Mouse (Mus musculus): ENCODE data around the gene Sncb.

The Sncb gene

GRCm38 (mm10) chr13:54783235-54783634 lies 16.8 kb upstream of the Sncb start:
- DNase-seq (ENCODE audit: low spot score) = no peak

DNA sequence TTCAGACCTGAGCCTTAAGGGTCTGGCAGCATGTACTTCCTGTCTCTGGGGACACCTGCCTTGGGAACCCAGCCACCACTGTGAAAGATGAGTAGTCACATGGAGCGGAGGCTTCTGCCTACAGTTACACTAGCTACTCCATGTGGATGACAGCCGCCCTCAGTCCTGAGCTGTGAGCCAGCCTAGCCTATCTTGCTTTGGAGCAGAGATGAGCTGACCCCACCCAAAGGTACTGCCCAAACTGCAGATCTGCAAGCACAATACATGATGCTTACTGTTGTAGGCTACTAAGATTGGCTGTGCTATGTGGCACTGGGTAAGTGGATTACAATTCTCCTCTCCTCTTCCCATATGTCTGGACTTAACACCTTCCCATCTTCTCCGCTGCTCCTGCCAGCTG lies 14.7 kb upstream of the Sncb start:
- no peak for DNase-seq (ENCODE audit: low spot score)

DNA sequence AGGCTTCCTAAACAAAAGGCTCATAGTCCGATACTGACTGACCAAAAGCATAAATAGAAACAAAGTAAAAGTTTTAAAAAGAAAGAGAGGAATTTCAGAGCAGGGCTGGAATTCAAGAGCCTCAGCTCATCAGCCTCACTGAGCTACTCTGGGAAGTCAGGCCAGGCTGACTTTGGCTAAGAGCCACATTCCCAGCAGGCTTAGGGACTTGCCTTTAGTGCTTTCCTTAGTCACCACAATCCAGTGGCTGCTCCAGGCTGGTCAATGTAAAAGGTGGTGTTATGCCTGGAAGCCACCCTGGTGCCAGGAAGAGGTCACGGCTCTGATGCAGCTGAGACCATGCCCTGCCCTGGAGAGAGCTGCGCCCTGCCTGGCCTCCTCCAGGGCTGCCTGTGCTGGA lies 14.2 kb upstream of the Sncb start:
- DNase-seq (ENCODE audit: low spot score) = peak; percentile 71

DNA sequence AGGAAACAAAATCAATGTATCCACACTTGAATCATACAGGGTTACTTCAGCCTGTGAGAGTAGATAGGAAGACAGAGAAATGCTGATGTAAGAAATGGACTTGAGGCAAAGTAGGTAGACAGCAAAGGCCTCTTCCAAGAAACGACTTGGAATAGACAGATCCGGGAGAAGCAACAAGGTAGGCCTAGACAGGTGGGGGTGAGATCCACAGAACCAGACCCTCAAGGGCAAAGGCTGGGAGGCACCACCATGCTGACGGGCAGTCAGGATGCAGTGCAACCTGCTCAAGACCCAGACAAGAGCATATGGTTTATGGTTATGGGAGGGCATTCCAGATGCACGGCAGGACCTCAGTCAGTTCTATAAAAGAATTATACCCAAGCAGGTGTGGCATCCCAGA lies 617 bp upstream of the Sncb start:
- no peak for DNase-seq (ENCODE audit: low spot score)

DNA sequence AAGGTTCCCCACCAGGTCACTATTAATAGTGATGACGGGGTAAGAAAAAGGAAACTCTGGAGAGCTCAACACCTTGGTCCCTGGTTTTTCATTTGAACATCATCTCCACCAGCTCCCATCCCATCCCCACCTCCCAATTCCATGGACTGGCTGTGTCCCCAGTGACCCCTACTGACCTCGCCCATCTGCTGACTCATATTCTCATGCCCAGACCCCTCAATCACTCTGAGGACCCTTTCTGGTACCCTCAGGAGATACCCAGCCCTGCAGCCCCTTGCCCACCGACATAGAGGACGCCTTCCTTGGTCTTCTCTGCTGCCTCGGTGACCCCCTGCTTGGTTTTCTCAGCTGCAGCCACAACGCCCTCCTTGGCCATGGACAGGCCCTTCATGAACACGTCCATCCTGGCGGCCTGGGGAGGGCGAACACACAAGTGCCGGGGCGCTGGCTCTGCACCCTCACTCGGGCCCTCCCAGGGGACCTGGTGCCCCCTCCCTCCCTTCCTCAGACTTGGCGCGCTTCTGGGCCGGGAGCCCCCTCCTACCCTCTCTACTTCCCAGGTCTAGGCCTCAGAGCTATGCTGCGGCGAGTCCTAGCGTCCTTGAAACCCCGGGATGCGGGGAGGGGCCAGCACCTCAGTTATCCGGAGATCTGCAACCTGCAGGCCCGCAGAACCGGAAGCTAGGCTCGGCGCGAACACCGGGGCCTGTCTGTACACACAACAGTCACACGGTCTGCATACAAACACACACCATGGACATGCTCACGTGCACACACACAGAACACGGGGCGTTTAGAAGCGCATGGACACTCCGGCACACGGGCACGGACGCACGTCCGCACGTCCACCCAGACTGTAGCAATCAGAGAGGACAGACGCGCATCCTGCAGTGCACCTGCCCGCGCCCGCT lies 859 bp downstream of the Sncb start:
- DNase-seq (ENCODE audit: low spot score) = peak; percentile 48

GRCm38 (mm10) chr13:54760906-54761305 lies 5.5 kb downstream of the Sncb start:
- DNase-seq (ENCODE audit: low spot score) = no peak

GRCm38 (mm10) chr13:54760164-54760795 lies 6.1 kb downstream of the Sncb start:
- no peak for DNase-seq (ENCODE audit: low spot score)

GRCm38 (mm10) chr13:54759496-54759895 lies 6.9 kb downstream of the Sncb start:
- DNase-seq (ENCODE audit: low spot score) = no peak

GRCm38 (mm10) chr13:54758756-54759470 lies 7.5 kb downstream of the Sncb start:
- DNase-seq (ENCODE audit: low spot score) = peak; percentile 48

- peak; percentile 90 for DNase-seq (ENCODE audit: low spot score)
Measured at GRCm38 (mm10) chr13:54758045-54758755, 8.2 kb downstream of the Sncb start.

DNA sequence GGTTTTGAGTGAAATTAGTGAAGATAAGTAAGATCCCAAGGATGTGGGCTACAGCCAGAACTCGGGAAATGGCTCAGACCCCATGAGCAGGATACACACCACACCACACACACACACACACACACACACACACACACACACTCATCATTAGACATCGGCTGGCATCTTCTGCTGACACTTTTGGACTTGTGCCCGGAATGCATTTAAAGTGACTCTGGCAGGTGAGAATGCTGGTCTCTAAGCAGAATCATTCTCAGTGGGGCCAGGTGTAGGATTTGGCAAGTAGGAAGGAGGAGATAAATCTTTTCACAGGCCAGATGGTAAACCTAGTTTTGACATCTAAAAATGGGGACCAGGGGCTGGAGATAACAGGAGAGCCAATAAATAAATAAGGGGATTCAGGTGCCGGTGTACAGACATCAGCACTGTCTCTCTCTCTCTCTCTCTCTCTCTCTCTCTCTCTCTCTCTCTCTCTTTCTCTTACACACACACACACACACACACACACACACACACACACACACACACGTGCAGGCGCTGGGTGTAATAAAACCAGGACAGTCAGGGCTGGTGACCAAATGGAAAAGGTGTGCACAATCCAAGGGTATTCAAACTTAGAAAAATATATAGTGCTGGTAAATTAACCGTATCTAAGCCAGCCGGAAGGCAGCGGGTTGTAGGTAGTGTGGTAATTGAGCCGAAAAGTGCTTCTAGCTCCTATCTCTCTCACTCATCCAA lies 9.1 kb downstream of the Sncb start:
- DNase-seq (ENCODE audit: low spot score) = no peak

GRCm38 (mm10) chr13:54756156-54756712 lies 10.2 kb downstream of the Sncb start:
- DNase-seq (ENCODE audit: low spot score) = no peak

- DNase-seq (ENCODE audit: low spot score) = no peak
Measured at GRCm38 (mm10) chr13:54755201-54755830, 11.1 kb downstream of the Sncb start.

DNA sequence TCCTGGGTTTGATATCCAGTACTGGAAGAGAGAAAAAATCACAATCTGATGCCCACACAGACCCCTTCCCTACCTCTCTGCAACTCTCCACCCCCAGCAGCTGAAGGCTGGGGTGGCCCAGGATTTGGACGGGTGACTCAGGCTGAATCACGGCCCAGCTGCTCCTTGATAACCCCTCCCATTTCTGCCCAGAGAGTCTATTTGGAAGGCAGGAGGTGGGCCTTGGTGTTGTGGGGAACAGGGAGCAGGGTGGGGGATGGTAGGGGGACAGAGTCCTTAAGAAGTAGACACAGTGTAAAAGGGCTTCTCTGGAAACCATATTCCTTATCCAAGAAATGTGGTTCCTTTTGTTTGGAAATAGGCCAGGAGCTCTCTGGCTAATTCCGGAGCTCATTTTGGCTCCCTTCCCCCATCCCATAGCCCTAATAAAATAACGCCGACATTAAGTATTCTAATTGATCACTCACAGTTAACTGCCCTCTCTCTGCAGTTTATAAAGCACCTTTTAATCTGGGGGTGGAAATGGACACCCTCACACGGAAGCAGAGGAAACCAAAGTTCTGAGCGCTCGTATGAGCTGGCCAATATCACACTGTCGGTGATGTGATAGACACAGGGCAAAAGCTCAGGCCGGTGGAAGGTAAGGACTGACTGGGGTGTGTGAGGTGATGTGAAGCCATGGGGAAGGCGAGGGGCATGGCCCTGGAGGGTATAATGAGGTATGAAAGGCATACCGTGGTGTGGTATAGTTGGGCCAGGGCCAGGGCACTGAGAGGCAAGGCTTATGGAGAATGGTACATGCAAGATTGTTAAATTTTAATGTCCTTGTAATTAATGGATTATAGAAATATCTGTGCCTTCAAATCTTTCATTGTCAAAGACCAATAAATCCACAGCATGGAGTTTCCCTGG lies 12.0 kb downstream of the Sncb start:
- DNase-seq (ENCODE audit: low spot score) = no peak

GRCm38 (mm10) chr13:54753733-54754132 lies 12.7 kb downstream of the Sncb start:
- no peak for DNase-seq (ENCODE audit: low spot score)

- DNase-seq (ENCODE audit: low spot score) = no peak
Measured at GRCm38 (mm10) chr13:54752656-54753055, 13.7 kb downstream of the Sncb start.

GRCm38 (mm10) chr13:54750699-54751098 lies 15.7 kb downstream of the Sncb start:
- peak; percentile 78 for DNase-seq (ENCODE audit: low spot score)

DNA sequence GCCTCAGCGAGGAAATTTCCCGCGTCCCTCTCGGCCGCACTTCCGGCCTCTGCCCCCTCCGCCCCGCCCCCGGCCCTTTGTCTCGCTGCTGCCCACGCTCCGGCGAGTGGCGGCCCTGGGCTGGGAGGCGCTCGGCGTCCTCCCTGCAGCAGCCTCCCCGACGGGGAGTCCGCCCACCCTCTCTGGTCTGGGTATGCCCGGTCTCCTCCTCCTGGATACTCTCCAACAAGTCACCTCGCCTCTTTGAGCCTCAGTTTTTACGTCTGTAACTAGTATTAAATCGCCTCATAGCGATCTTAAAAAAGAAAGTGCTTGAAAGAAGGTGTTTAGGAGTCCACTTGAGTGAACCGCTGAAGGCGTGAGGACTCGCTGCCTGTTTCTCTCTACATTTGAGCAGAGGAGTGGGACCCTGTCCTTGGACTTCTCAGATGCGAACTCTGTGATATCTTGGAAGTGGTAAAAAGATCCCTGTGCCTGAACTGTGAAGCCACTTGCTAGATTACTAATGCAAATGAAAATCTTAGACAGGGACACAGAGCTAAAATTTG lies 16.5 kb downstream of the Sncb start, which contains the start of gene Gprin1:
Gene Gprin1 (minus strand): TSS at position 11 of the 548 bp plus-strand sequence.
- no peak for DNase-seq (ENCODE audit: low spot score)

Measured in testis, postnatal 10 days (tissue).